Mouse (Mus musculus): ENCODE results near the gene Kif5c. TPM values are rescaled to one million over a fixed set of nuclear protein-coding genes. Genes with fewer than 3 reads are reported as not detected.

Kif5c gene
- polyA plus RNA-seq, 1 experiment from 2014 or later, result 36.3 TPM

GRCm38 (mm10) chr2:49648806-49649205 lies 29.7 kb downstream of the Kif5c start:
- H3K27ac ChIP-seq (replicated peaks; ENCODE audit: low read depth, low read length), result no peak overlapping the region
- no peaks in the 10 kb centered on the region; the same call in 1 of the 2 replicates for H3K36me3 ChIP-seq (replicated peaks; ENCODE audit: control insufficient read depth, insufficient read depth, low read depth, low read length)
- no peak overlapping the region for H3K9ac ChIP-seq (replicated peaks; ENCODE audit: low read length)
- no peak overlapping the region for H3K4me3 ChIP-seq (ENCODE audit: low read depth, low read length)
- DNase-seq (ENCODE audit: low spot score), result no peak
- H3K4me2 ChIP-seq (ENCODE audit: low read depth, low read length), result no peak overlapping the region
- no peak for ATAC-seq (replicated peaks; ENCODE audit: insufficient number of reproducible peaks, low FRiP score, low TSS enrichment, low read depth)
- H3K9me3 ChIP-seq (replicated peaks; ENCODE audit: control insufficient read depth, low read length), result no peaks in the 10 kb centered on the region
- WGBS, result 93% methylated on average over 6 of the region's 6 CpGs
- H3K27me3 ChIP-seq (ENCODE audit: control insufficient read depth, insufficient read depth, low read length), result no peaks in the 10 kb centered on the region
- no peaks in the 10 kb centered on the region for H3K4me1 ChIP-seq (ENCODE audit: control insufficient read depth, insufficient read depth, low read length)

GRCm38 (mm10) chr2:49649211-49649610 lies 30.1 kb downstream of the Kif5c start:
- Histone ChIP-seq H3K4me1 (ENCODE audit: control insufficient read depth, insufficient read depth, low read length) (no peaks in the 10 kb centered on the region), H3K9me3 (replicated peaks; ENCODE audit: control insufficient read depth, low read length) (no peaks in the 10 kb centered on the region), H3K36me3 (replicated peaks; ENCODE audit: control insufficient read depth, insufficient read depth, low read depth, low read length) (no peaks in the 10 kb centered on the region; the same call in 1 of the 2 replicates), H3K4me3 (ENCODE audit: low read depth, low read length) (no peak overlapping the region), H3K4me2 (ENCODE audit: low read depth, low read length) (no peak overlapping the region), H3K27ac (replicated peaks; ENCODE audit: low read depth, low read length) (no peak overlapping the region), H3K27me3 (ENCODE audit: control insufficient read depth, insufficient read depth, low read length) (no peaks in the 10 kb centered on the region), H3K9ac (replicated peaks; ENCODE audit: low read length) (no peak overlapping the region)
- WGBS, result 91% methylated on average over 10 of the region's 10 CpGs
- DNase-seq (ENCODE audit: low spot score), result no peak
- ATAC-seq (replicated peaks; ENCODE audit: insufficient number of reproducible peaks, low FRiP score, low TSS enrichment, low read depth), result no peak

- Histone ChIP-seq H3K9me3 (replicated peaks; ENCODE audit: control insufficient read depth, low read length) (no peaks in the 10 kb centered on the region), H3K27me3 (ENCODE audit: control insufficient read depth, insufficient read depth, low read length) (no peaks in the 10 kb centered on the region), H3K9ac (replicated peaks; ENCODE audit: low read length) (no peak overlapping the region), H3K4me3 (ENCODE audit: low read depth, low read length) (no peak overlapping the region), H3K4me2 (ENCODE audit: low read depth, low read length) (no peak overlapping the region), H3K36me3 (replicated peaks; ENCODE audit: control insufficient read depth, insufficient read depth, low read depth, low read length) (no peaks in the 10 kb centered on the region; the same call in 1 of the 2 replicates), H3K27ac (replicated peaks; ENCODE audit: low read depth, low read length) (no peak overlapping the region), H3K4me1 (ENCODE audit: control insufficient read depth, insufficient read depth, low read length) (no peaks in the 10 kb centered on the region)
- 70% methylated on average over 1 of the region's 1 CpGs for WGBS
- ATAC-seq (replicated peaks; ENCODE audit: insufficient number of reproducible peaks, low FRiP score, low TSS enrichment, low read depth) (no peak), DNase-seq (ENCODE audit: low spot score) (no peak)
Observed at GRCm38 (mm10) chr2:49651737-49652136, 32.6 kb downstream of the Kif5c start.

GRCm38 (mm10) chr2:49654606-49655005 lies 35.5 kb downstream of the Kif5c start:
- H3K4me1 ChIP-seq (ENCODE audit: control insufficient read depth, insufficient read depth, low read length), result no peaks in the 10 kb centered on the region
- no peak overlapping the region for H3K27ac ChIP-seq (replicated peaks; ENCODE audit: low read depth, low read length)
- H3K9ac ChIP-seq (replicated peaks; ENCODE audit: low read length), result no peak overlapping the region
- H3K36me3 ChIP-seq (replicated peaks; ENCODE audit: control insufficient read depth, insufficient read depth, low read depth, low read length), result no peaks in the 10 kb centered on the region; the same call in 1 of the 2 replicates
- no peak for DNase-seq (ENCODE audit: low spot score)
- no peaks in the 10 kb centered on the region for H3K9me3 ChIP-seq (replicated peaks; ENCODE audit: control insufficient read depth, low read length)
- H3K4me2 ChIP-seq (ENCODE audit: low read depth, low read length), result no peak overlapping the region
- no peaks in the 10 kb centered on the region for H3K27me3 ChIP-seq (ENCODE audit: control insufficient read depth, insufficient read depth, low read length)
- H3K4me3 ChIP-seq (ENCODE audit: low read depth, low read length), result no peak overlapping the region
- WGBS, result 92% methylated on average over 10 of the region's 10 CpGs
- ATAC-seq (replicated peaks; ENCODE audit: insufficient number of reproducible peaks, low FRiP score, low TSS enrichment, low read depth), result no peak

- WGBS, result 77% methylated on average over 11 of the region's 11 CpGs
- no peaks in the 10 kb centered on the region; the same call in 1 of the 2 replicates for H3K36me3 ChIP-seq (replicated peaks; ENCODE audit: control insufficient read depth, insufficient read depth, low read depth, low read length)
- H3K4me3 ChIP-seq (ENCODE audit: low read depth, low read length), result no peak overlapping the region
- no peaks in the 10 kb centered on the region for H3K9me3 ChIP-seq (replicated peaks; ENCODE audit: control insufficient read depth, low read length)
- no peak overlapping the region for H3K27ac ChIP-seq (replicated peaks; ENCODE audit: low read depth, low read length)
- H3K4me1 ChIP-seq (ENCODE audit: control insufficient read depth, insufficient read depth, low read length), result no peaks in the 10 kb centered on the region
- no peaks in the 10 kb centered on the region for H3K27me3 ChIP-seq (ENCODE audit: control insufficient read depth, insufficient read depth, low read length)
- no peak overlapping the region for H3K4me2 ChIP-seq (ENCODE audit: low read depth, low read length)
- no peak overlapping the region for H3K9ac ChIP-seq (replicated peaks; ENCODE audit: low read length)
- ATAC-seq (replicated peaks; ENCODE audit: insufficient number of reproducible peaks, low FRiP score, low TSS enrichment, low read depth), result no peak
- DNase-seq (ENCODE audit: low spot score), result no peak
Observed at GRCm38 (mm10) chr2:49655195-49655873, 36.2 kb downstream of the Kif5c start.

GRCm38 (mm10) chr2:49655874-49656195 lies 36.7 kb downstream of the Kif5c start:
- H3K9ac ChIP-seq (replicated peaks; ENCODE audit: low read length), result no peak overlapping the region
- H3K27ac ChIP-seq (replicated peaks; ENCODE audit: low read depth, low read length), result no peak overlapping the region
- no peaks in the 10 kb centered on the region; the same call in 1 of the 2 replicates for H3K36me3 ChIP-seq (replicated peaks; ENCODE audit: control insufficient read depth, insufficient read depth, low read depth, low read length)
- no peaks in the 10 kb centered on the region for H3K4me1 ChIP-seq (ENCODE audit: control insufficient read depth, insufficient read depth, low read length)
- ATAC-seq (replicated peaks; ENCODE audit: insufficient number of reproducible peaks, low FRiP score, low TSS enrichment, low read depth), result no peak
- H3K4me3 ChIP-seq (ENCODE audit: low read depth, low read length), result no peak overlapping the region
- H3K4me2 ChIP-seq (ENCODE audit: low read depth, low read length), result no peak overlapping the region
- DNase-seq (ENCODE audit: low spot score), result no peak
- no peaks in the 10 kb centered on the region for H3K9me3 ChIP-seq (replicated peaks; ENCODE audit: control insufficient read depth, low read length)
- no peaks in the 10 kb centered on the region for H3K27me3 ChIP-seq (ENCODE audit: control insufficient read depth, insufficient read depth, low read length)
- 90% methylated on average over 3 of the region's 3 CpGs for WGBS

- H3K4me3 ChIP-seq (ENCODE audit: low read depth, low read length), result no peak overlapping the region
- no peaks in the 10 kb centered on the region; the same call in 1 of the 2 replicates for H3K36me3 ChIP-seq (replicated peaks; ENCODE audit: control insufficient read depth, insufficient read depth, low read depth, low read length)
- WGBS, result 82% methylated on average over 2 of the region's 2 CpGs
- ATAC-seq (replicated peaks; ENCODE audit: insufficient number of reproducible peaks, low FRiP score, low TSS enrichment, low read depth) (no peak), DNase-seq (ENCODE audit: low spot score) (no peak)
- no peaks in the 10 kb centered on the region for H3K9me3 ChIP-seq (replicated peaks; ENCODE audit: control insufficient read depth, low read length)
- H3K9ac ChIP-seq (replicated peaks; ENCODE audit: low read length), result no peak overlapping the region
- no peak overlapping the region for H3K4me2 ChIP-seq (ENCODE audit: low read depth, low read length)
- H3K27ac ChIP-seq (replicated peaks; ENCODE audit: low read depth, low read length), result no peak overlapping the region
- H3K27me3 ChIP-seq (ENCODE audit: control insufficient read depth, insufficient read depth, low read length), result no peaks in the 10 kb centered on the region
- H3K4me1 ChIP-seq (ENCODE audit: control insufficient read depth, insufficient read depth, low read length), result no peaks in the 10 kb centered on the region
Observed at GRCm38 (mm10) chr2:49656988-49657387, 37.9 kb downstream of the Kif5c start.

- Histone ChIP-seq H3K4me2 (ENCODE audit: low read depth, low read length) (no peak overlapping the region), H3K9ac (replicated peaks; ENCODE audit: low read length) (no peak overlapping the region), H3K27me3 (ENCODE audit: control insufficient read depth, insufficient read depth, low read length) (no peaks in the 10 kb centered on the region), H3K36me3 (replicated peaks; ENCODE audit: control insufficient read depth, insufficient read depth, low read depth, low read length) (no peaks in the 10 kb centered on the region), H3K9me3 (replicated peaks; ENCODE audit: control insufficient read depth, low read length) (no peaks in the 10 kb centered on the region), H3K27ac (replicated peaks; ENCODE audit: low read depth, low read length) (no peak overlapping the region), H3K4me3 (ENCODE audit: low read depth, low read length) (no peak overlapping the region), H3K4me1 (ENCODE audit: control insufficient read depth, insufficient read depth, low read length) (no peaks in the 10 kb centered on the region)
- no peak for ATAC-seq (replicated peaks; ENCODE audit: insufficient number of reproducible peaks, low FRiP score, low TSS enrichment, low read depth)
- 90% methylated on average over 3 of the region's 3 CpGs for WGBS
- no peak for DNase-seq (ENCODE audit: low spot score)
Observed at GRCm38 (mm10) chr2:49657666-49658065, 38.6 kb downstream of the Kif5c start.

Data from embryonic facial prominence, embryonic 11.5 days (tissue).